Mouse (Mus musculus) hindbrain, postnatal 0 days (tissue): ENCODE measurements around the gene Med27. TPM values are rescaled to one million over a fixed set of nuclear protein-coding genes. Genes with fewer than 3 reads are reported as not detected.

ENCODE experiments used
- ATAC-seq: fragments of 200-750 bp; cut with Nextera tagmentation; 2 replicates; pipeline ENCODE4 v1.8.0; 2017; ENCODE audit warnings: mild to moderate bottlenecking, moderate TSS enrichment, moderate library complexity
- DNase-seq: peaks from one replicate; pipeline ENCODE4 v3.0.0-alpha.2; 2015; ENCODE audit warnings: low spot score
- H3K27ac ChIP-seq: fragments of 300-500 bp; sonication (generic); 2 replicates; pipeline ENCODE4 v1.5.1; 2014; ENCODE audit warnings: mild to moderate bottlenecking
- H3K27me3 ChIP-seq: fragments of 300-500 bp; sonication (generic); 2 replicates; pipeline ENCODE4 v1.6.1; 2014; ENCODE audit warnings: low read length, mixed read lengths; ENCODE audit not compliant: insufficient read depth
- H3K36me3 ChIP-seq: fragments of 300-500 bp; sonication (generic); 2 replicates; pipeline ENCODE4 v1.6.1; 2014; ENCODE audit warnings: low read length, mixed read lengths; ENCODE audit not compliant: insufficient read depth
- H3K4me1 ChIP-seq: fragments of 300-500 bp; sonication (generic); 2 replicates; pipeline ENCODE4 v1.6.1; 2014; ENCODE audit warnings: antibody characterized with exemption, low read length, mixed read lengths; ENCODE audit not compliant: insufficient read depth
- H3K4me2 ChIP-seq: fragments of 300-500 bp; sonication (generic); 2 replicates; pipeline ENCODE4 v1.6.1; 2014; ENCODE audit warnings: low read depth, mild to moderate bottlenecking, low read length, moderate library complexity, mixed read lengths
- H3K4me3 ChIP-seq: fragments of 300-500 bp; sonication (generic); 2 replicates; pipeline ENCODE4 v1.5.1; 2014; ENCODE audit warnings: low read length
- H3K9ac ChIP-seq: fragments of 300-500 bp; sonication (generic); replicated peaks from 2 replicates; pipeline ENCODE4 v1.6.1; 2014; ENCODE audit warnings: mild to moderate bottlenecking, low read length, moderate library complexity, mixed read lengths
- H3K9me3 ChIP-seq: fragments of 300-500 bp; sonication (generic); 2 replicates; pipeline ENCODE4 v1.6.1; 2016; ENCODE audit warnings: low read length, mixed read lengths
- CTCF ChIP-seq: IDR thresholded peaks from 2 replicates; pipeline ENCODE4 v1.5.1; 2016; ENCODE audit warnings: antibody characterized with exemption, control low read depth, low read depth
- WGBS: fragments of 180-500 bp; shearing (Covaris S2); extraction: QIAGEN DNeasy Blood & Tissue Kit; methylation state at CpG from one replicate; pipeline ENCODE4 v1.1.7; 2014; 5-methylcytosine and 5-hydroxymethylcytosine counted together
- polyA plus RNA-seq: library from polyadenylated mRNA; unstranded; fragments of >200 nt; fragmentation: Nextera tagmentation; extraction: Ambion mirVana; gene quantifications from 2 replicates; pipeline ENCODE4 v1.2.1, GENCODE M21; 2015
- total RNA-seq: library from RNA; depleted of rRNA; stranded (reverse); fragments of >200 nt; gene quantifications from 2 replicates; pipeline ENCODE4 v1.2.3, GENCODE M21; 2014

Gene Med27
- total and polyA plus RNA-seq, 2 experiments from 2014 or later = 58.8 to 70.3 TPM

GRCm38 (mm10) chr2:29513131-29513530 is 166.5 kb downstream of the Med27 start:
- WGBS = 32% methylated on average over 7 of the region's 7 CpGs
- Histone ChIP-seq H3K36me3 (no peaks in the 10 kb centered on the region), H3K9me3 (no peaks in the 10 kb centered on the region), H3K9ac (no peak overlapping the region), H3K27ac (no peak overlapping the region), H3K27me3 (no peaks in the 10 kb centered on the region), H3K4me1 (peaks cover 21% of the 10 kb centered on the region; the same call in 1 of the 2 replicates), H3K4me2 (no peak overlapping the region), H3K4me3 (no peak overlapping the region)
- no peak for TF ChIP-seq CTCF
- ATAC-seq (no peak), DNase-seq (no peak)

- no peaks in the 10 kb centered on the region for H3K36me3 ChIP-seq
- DNase-seq (no peak), ATAC-seq (peak; percentile 41; the same call in 1 of the 2 replicates)
- no peak for TF ChIP-seq CTCF
- peaks cover 30% of the 10 kb centered on the region for H3K4me1 ChIP-seq
- no peaks in the 10 kb centered on the region for H3K27me3 ChIP-seq
- no peaks in the 10 kb centered on the region for H3K9me3 ChIP-seq
- no peak overlapping the region for H3K27ac ChIP-seq
- WGBS = 33% methylated on average over 6 of the region's 6 CpGs
- H3K4me2 ChIP-seq = no peak overlapping the region
- no peak overlapping the region for H3K4me3 ChIP-seq
- no peak overlapping the region for H3K9ac ChIP-seq
Measured at GRCm38 (mm10) chr2:29514836-29515235, 168.2 kb downstream of the Med27 start.

GRCm38 (mm10) chr2:29515831-29516447 is 169.3 kb downstream of the Med27 start:
- Histone ChIP-seq H3K4me3 (no peak overlapping the region), H3K27me3 (no peaks in the 10 kb centered on the region), H3K36me3 (no peaks in the 10 kb centered on the region), H3K9me3 (no peaks in the 10 kb centered on the region), H3K4me1 (peaks cover 30% of the 10 kb centered on the region), H3K9ac (no peak overlapping the region), H3K27ac (no peak overlapping the region), H3K4me2 (no peak overlapping the region)
- ATAC-seq = peak; percentile 49
- 70% methylated on average over 4 of the region's 4 CpGs for WGBS
- peak; percentile 69 for DNase-seq
- no peak for TF ChIP-seq CTCF

- Histone ChIP-seq H3K27ac (no peak overlapping the region), H3K4me1 (peaks cover 30% of the 10 kb centered on the region), H3K27me3 (no peaks in the 10 kb centered on the region), H3K36me3 (no peaks in the 10 kb centered on the region), H3K9me3 (no peaks in the 10 kb centered on the region), H3K4me2 (no peak overlapping the region), H3K9ac (no peak overlapping the region), H3K4me3 (no peak overlapping the region)
- no peak for TF ChIP-seq CTCF
- DNase-seq (no peak), ATAC-seq (no peak)
- 33% methylated on average over 9 of the region's 9 CpGs for WGBS
Measured at GRCm38 (mm10) chr2:29516621-29517170, 170.1 kb downstream of the Med27 start.

- no peak for TF ChIP-seq CTCF
- no peak overlapping the region for H3K27ac ChIP-seq
Measured at GRCm38 (mm10) chr2:29519402-29519801, 172.8 kb downstream of the Med27 start.

GRCm38 (mm10) chr2:29520206-29520605 is 173.6 kb downstream of the Med27 start:
- DNase-seq (peak; percentile 47), ATAC-seq (no peak)

More at GRCm38 (mm10) chr2:29519402-29519801, 172.8 kb downstream of the Med27 start:
- Histone ChIP-seq H3K4me1 (peaks cover 36% of the 10 kb centered on the region), H3K27me3 (no peaks in the 10 kb centered on the region), H3K36me3 (no peaks in the 10 kb centered on the region), H3K9me3 (no peaks in the 10 kb centered on the region), H3K9ac (no peak overlapping the region), H3K4me2 (no peak overlapping the region), H3K4me3 (no peak overlapping the region)
- DNase-seq = no peak
- ATAC-seq = no peak
- WGBS = 26% methylated on average over 3 of the region's 3 CpGs

GRCm38 (mm10) chr2:29521486-29521885 is 174.9 kb downstream of the Med27 start:
- H3K9me3 ChIP-seq = no peaks in the 10 kb centered on the region
- no peak overlapping the region for H3K27ac ChIP-seq
- no peak for DNase-seq
- no peak for ATAC-seq
- no peaks in the 10 kb centered on the region for H3K27me3 ChIP-seq
- no peak overlapping the region for H3K9ac ChIP-seq
- no peak overlapping the region for H3K4me3 ChIP-seq
- TF ChIP-seq CTCF = no peak
- peaks cover 41% of the 10 kb centered on the region for H3K4me1 ChIP-seq
- WGBS = 75% methylated on average over 7 of the region's 7 CpGs
- H3K36me3 ChIP-seq = no peaks in the 10 kb centered on the region
- no peak overlapping the region for H3K4me2 ChIP-seq

More at GRCm38 (mm10) chr2:29520206-29520605, 173.6 kb downstream of the Med27 start:
- H3K4me1 ChIP-seq = peaks cover 44% of the 10 kb centered on the region
- no peaks in the 10 kb centered on the region for H3K27me3 ChIP-seq
- no peaks in the 10 kb centered on the region for H3K36me3 ChIP-seq
- H3K9me3 ChIP-seq = no peaks in the 10 kb centered on the region
- 53% methylated on average over 6 of the region's 6 CpGs for WGBS
- H3K4me2 ChIP-seq = no peak overlapping the region
- no peak overlapping the region for H3K27ac ChIP-seq
- H3K9ac ChIP-seq = no peak overlapping the region
- no peak for TF ChIP-seq CTCF
- H3K4me3 ChIP-seq = no peak overlapping the region
